Mouse (Mus musculus): ENCODE results near the gene Gm47985. TPM values are rescaled to one million over a fixed set of nuclear protein-coding genes. Genes with fewer than 3 reads are reported as not detected.
"Not testable (repeated sequence)": the region's sequence is repeated elsewhere in the genome, so short reads cannot be mapped to it uniquely, and the experiment has no call there.

Gm47985 gene
- polyA plus RNA-seq, 1 experiment from 2014 or later: not detected

- not testable (repeated sequence) for H3K36me3 ChIP-seq; H3K27ac ChIP-seq; H3K4me1 ChIP-seq (replicated peaks); ATAC-seq; H3K9ac ChIP-seq; H3K27me3 ChIP-seq (replicated peaks); H3K4me2 ChIP-seq (replicated peaks); H3K9me3 ChIP-seq; H3K4me3 ChIP-seq (replicated peaks)
- WGBS: 75% methylated on average over 5 of the region's 8 CpGs
Observed at GRCm38 (mm10) chr1:151209824-151210355, 27.6 kb downstream of the Gm47985 start, which contains the start of gene Gm47996. Gm47996 (plus strand) TSS chr1:151210131.

- WGBS: 83% methylated on average over 5 of the region's 5 CpGs
- not testable (repeated sequence) for H3K36me3 ChIP-seq
Observed at GRCm38 (mm10) chr1:151211666-151212065, 29.3 kb downstream of the Gm47985 start.

GRCm38 (mm10) chr1:151214862-151215261, 32.5 kb downstream of the Gm47985 start:
- no peak for ATAC-seq
- 76% methylated on average over 2 of the region's 2 CpGs for WGBS
- H3K27ac ChIP-seq: no peak overlapping the region

More at GRCm38 (mm10) chr1:151211666-151212065, 29.3 kb downstream of the Gm47985 start:
- not testable (repeated sequence) for ATAC-seq; H3K27ac ChIP-seq; H3K4me1 ChIP-seq (replicated peaks); H3K4me3 ChIP-seq (replicated peaks); H3K27me3 ChIP-seq (replicated peaks); H3K9ac ChIP-seq; H3K9me3 ChIP-seq; H3K4me2 ChIP-seq (replicated peaks)

GRCm38 (mm10) chr1:151215985-151216384, 33.6 kb downstream of the Gm47985 start:
- no peak overlapping the region for H3K4me2 ChIP-seq (replicated peaks)
- H3K9ac ChIP-seq: no peak overlapping the region
- 0 out of 2 replicates have a peak, but pooled peaks cover 4% of the 10 kb centered on the region for H3K4me1 ChIP-seq (replicated peaks)
- peak overlapping the region; percentile 17; the same call in 1 of the 2 replicates for H3K27ac ChIP-seq
- no peaks in the 10 kb centered on the region for H3K9me3 ChIP-seq
- H3K36me3 ChIP-seq: no peaks in the 10 kb centered on the region
- H3K4me3 ChIP-seq (replicated peaks): no peak overlapping the region
- no peaks in the 10 kb centered on the region for H3K27me3 ChIP-seq (replicated peaks)
- 41% methylated on average over 1 of the region's 1 CpGs for WGBS
- peak; percentile 89 for ATAC-seq

More at GRCm38 (mm10) chr1:151214862-151215261, 32.5 kb downstream of the Gm47985 start:
- Histone ChIP-seq H3K4me2 (replicated peaks) (no peak overlapping the region), H3K27me3 (replicated peaks) (no peaks in the 10 kb centered on the region), H3K36me3 (no peaks in the 10 kb centered on the region), H3K9me3 (no peaks in the 10 kb centered on the region), H3K4me1 (replicated peaks) (0 out of 2 replicates have a peak, but pooled peaks cover 4% of the 10 kb centered on the region), H3K4me3 (replicated peaks) (no peak overlapping the region), H3K9ac (no peak overlapping the region)

GRCm38 (mm10) chr1:151216417-151216816, 34.1 kb downstream of the Gm47985 start:
- 0 out of 2 replicates have a peak, but pooled peaks cover 4% of the 10 kb centered on the region for H3K4me1 ChIP-seq (replicated peaks)
- no peaks in the 10 kb centered on the region for H3K9me3 ChIP-seq
- no peaks in the 10 kb centered on the region for H3K36me3 ChIP-seq
- 58% methylated on average over 3 of the region's 3 CpGs for WGBS
- H3K27ac ChIP-seq: peak overlapping the region; percentile 17; the same call in 1 of the 2 replicates
- H3K9ac ChIP-seq: no peak overlapping the region
- H3K27me3 ChIP-seq (replicated peaks): no peaks in the 10 kb centered on the region
- no peak overlapping the region for H3K4me2 ChIP-seq (replicated peaks)
- no peak overlapping the region for H3K4me3 ChIP-seq (replicated peaks)
- ATAC-seq: peak; percentile 60; the same call in 1 of the 2 replicates

- Histone ChIP-seq H3K36me3 (no peaks in the 10 kb centered on the region), H3K9me3 (no peaks in the 10 kb centered on the region), H3K4me1 (replicated peaks) (0 out of 2 replicates have a peak, but pooled peaks cover 4% of the 10 kb centered on the region), H3K27me3 (replicated peaks) (no peaks in the 10 kb centered on the region), H3K4me2 (replicated peaks) (no peak overlapping the region), H3K27ac (no peak overlapping the region), H3K9ac (no peak overlapping the region), H3K4me3 (replicated peaks) (no peak overlapping the region)
- no peak for ATAC-seq
- 91% methylated on average over 5 of the region's 5 CpGs for WGBS
Observed at GRCm38 (mm10) chr1:151219045-151219444, 36.7 kb downstream of the Gm47985 start.

GRCm38 (mm10) chr1:151220098-151220497, 37.8 kb downstream of the Gm47985 start:
- Histone ChIP-seq H3K36me3 (no peaks in the 10 kb centered on the region), H3K4me1 (replicated peaks) (0 out of 2 replicates have a peak, but pooled peaks cover 4% of the 10 kb centered on the region), H3K4me3 (replicated peaks) (no peak overlapping the region), H3K27me3 (replicated peaks) (no peaks in the 10 kb centered on the region), H3K27ac (no peak overlapping the region), H3K4me2 (replicated peaks) (no peak overlapping the region), H3K9me3 (no peaks in the 10 kb centered on the region), H3K9ac (no peak overlapping the region)
- ATAC-seq: no peak
- WGBS: 75% methylated on average over 7 of the region's 7 CpGs

- Histone ChIP-seq H3K36me3 (no peaks in the 10 kb centered on the region), H3K4me2 (replicated peaks) (no peak overlapping the region), H3K9me3 (no peaks in the 10 kb centered on the region), H3K27me3 (replicated peaks) (no peaks in the 10 kb centered on the region), H3K27ac (no peak overlapping the region), H3K9ac (no peak overlapping the region), H3K4me1 (replicated peaks) (no peaks in the 10 kb centered on the region), H3K4me3 (replicated peaks) (no peak overlapping the region)
- 86% methylated on average over 10 of the region's 10 CpGs for WGBS
- no peak for ATAC-seq
Observed at GRCm38 (mm10) chr1:151222561-151223267, 40.4 kb downstream of the Gm47985 start.

- Histone ChIP-seq H3K36me3 (no peaks in the 10 kb centered on the region), H3K4me1 (replicated peaks) (no peaks in the 10 kb centered on the region), H3K27me3 (replicated peaks) (no peaks in the 10 kb centered on the region), H3K4me2 (replicated peaks) (no peak overlapping the region), H3K9ac (no peak overlapping the region), H3K4me3 (replicated peaks) (no peak overlapping the region), H3K9me3 (no peaks in the 10 kb centered on the region), H3K27ac (no peak overlapping the region)
- no peak for ATAC-seq
- WGBS: 73% methylated on average over 1 of the region's 1 CpGs
Observed at GRCm38 (mm10) chr1:151223377-151223776, 41.0 kb downstream of the Gm47985 start.

GRCm38 (mm10) chr1:151224536-151224935, 42.2 kb downstream of the Gm47985 start:
- no peaks in the 10 kb centered on the region for H3K36me3 ChIP-seq
- no peak for ATAC-seq
- no peak overlapping the region for H3K4me2 ChIP-seq (replicated peaks)
- H3K27ac ChIP-seq: no peak overlapping the region
- H3K9me3 ChIP-seq: no peaks in the 10 kb centered on the region
- WGBS: 94% methylated on average over 1 of the region's 1 CpGs
- no peaks in the 10 kb centered on the region for H3K4me1 ChIP-seq (replicated peaks)
- H3K27me3 ChIP-seq (replicated peaks): no peaks in the 10 kb centered on the region
- no peak overlapping the region for H3K9ac ChIP-seq
- H3K4me3 ChIP-seq (replicated peaks): no peak overlapping the region

- Histone ChIP-seq H3K4me2 (replicated peaks) (no peak overlapping the region), H3K4me1 (replicated peaks) (no peaks in the 10 kb centered on the region), H3K9ac (no peak overlapping the region), H3K9me3 (no peaks in the 10 kb centered on the region), H3K4me3 (replicated peaks) (no peak overlapping the region), H3K27me3 (replicated peaks) (no peaks in the 10 kb centered on the region), H3K27ac (no peak overlapping the region), H3K36me3 (no peaks in the 10 kb centered on the region)
- WGBS: 74% methylated on average over 8 of the region's 8 CpGs
- ATAC-seq: no peak
Observed at GRCm38 (mm10) chr1:151227506-151227905, 45.2 kb downstream of the Gm47985 start.

- Histone ChIP-seq H3K9ac (no peak overlapping the region), H3K4me3 (replicated peaks) (no peak overlapping the region), H3K27ac (no peak overlapping the region), H3K9me3 (no peaks in the 10 kb centered on the region), H3K4me2 (replicated peaks) (no peak overlapping the region), H3K27me3 (replicated peaks) (no peaks in the 10 kb centered on the region), H3K4me1 (replicated peaks) (no peaks in the 10 kb centered on the region), H3K36me3 (no peaks in the 10 kb centered on the region)
- 73% methylated on average over 1 of the region's 1 CpGs for WGBS
- no peak for ATAC-seq
Observed at GRCm38 (mm10) chr1:151228320-151228989, 46.1 kb downstream of the Gm47985 start.
